In genomic region chr4:125488796-125489637, GRCm38 (mm10) we compare ENCODE assay signal across 10 mouse cellular contexts. TPM values are rescaled to one million over a fixed set of nuclear protein-coding genes. Genes with fewer than 3 reads are reported as not detected.
DNase-seq lines count a peak whose midpoint lies in the region; ATAC-seq and TF ChIP-seq lines count a peak whose summit lies in the region.
"Had no signal": no experiment of that assay in that cellular context is flagged by ENCODE, and none has a peak within 500 bp of the region (broad histone marks: within the 10 kb centered on the region; RNA-seq: fewer than 3 reads in every experiment).

No protein-coding gene starts in this region.

- no peak for ATAC-seq in embryonic facial prominence, embryonic 15.5 days (ENCODE audit: insufficient number of reproducible peaks, low FRiP score, low TSS enrichment, low read depth)
- no peak for ATAC-seq in hindbrain, embryonic 16.5 days
- no peak for ATAC-seq in neural tube, embryonic 15.5 days (ENCODE audit: low FRiP score)

- 5% methylated on average over 26 of the region's 26 CpGs for WGBS in embryonic facial prominence, embryonic 15.5 days
- 2% methylated on average over 26 of the region's 26 CpGs for WGBS in hindbrain, embryonic 16.5 days
- 2% methylated on average over 26 of the region's 26 CpGs for WGBS in neural tube, embryonic 15.5 days
- WGBS in kidney, adult 2 months, result 4% methylated on average over 26 of the region's 26 CpGs

- intact Hi-C loops in left cerebral cortex, adult 2 months (cut with DNase I), result loop anchor here (5.0 to 10.0 kb wide), 3 partner anchors 92 to 453 kb away; no protein-coding TSS in a partner anchor
- intact Hi-C loops in left cerebral cortex, postnatal 4 days (cut with DNase I), result loop anchor here (2.0 kb wide), 1 partner anchor 474 kb away; no protein-coding TSS in a partner anchor
- intact Hi-C loops in left cerebral cortex, postnatal 25 days (cut with DNase I), result loop anchor here (5.0 to 10.0 kb wide), 3 partner anchors 324 to 448 kb away; no protein-coding TSS in a partner anchor

- peaks cover 100% of the 10 kb centered on the region for H3K27me3 ChIP-seq in embryonic facial prominence, embryonic 15.5 days
- H3K27me3 ChIP-seq in hindbrain, embryonic 16.5 days (replicated peaks; ENCODE audit: control insufficient read depth, insufficient read depth, low read length), result peaks cover 23% of the 10 kb centered on the region
- H3K27me3 ChIP-seq in neural tube, embryonic 15.5 days (replicated peaks), result peaks cover 68% of the 10 kb centered on the region
- H3K27me3 ChIP-seq in kidney, adult 2 months (replicated peaks; ENCODE audit: control insufficient read depth, insufficient read depth, low read length), result no peaks in the 10 kb centered on the region; the same call in 1 of the 2 replicates

- H3K27ac ChIP-seq in left cerebral cortex, adult 2 months, result peak overlapping the region; percentile 83
- H3K27ac ChIP-seq in embryonic facial prominence, embryonic 15.5 days (replicated peaks), result no peak overlapping the region
- peak overlapping the region; percentile 87 for H3K27ac ChIP-seq in hindbrain, embryonic 16.5 days (ENCODE audit: low read depth, low read length)
- H3K27ac ChIP-seq in neural tube, embryonic 15.5 days (replicated peaks), result peak overlapping the region; percentile 87
- H3K27ac ChIP-seq in kidney, adult 2 months (ENCODE audit: insufficient read depth, low read depth, low read length), result no peak overlapping the region

- TF ChIP-seq POLR2A in kidney, adult 2 months (IDR thresholded peaks at IDR 0.05; ENCODE audit: low read depth, low read length), result no peak

- H3K9me3 ChIP-seq in embryonic facial prominence, embryonic 15.5 days (replicated peaks), result no peaks in the 10 kb centered on the region
- no peaks in the 10 kb centered on the region for H3K9me3 ChIP-seq in hindbrain, embryonic 16.5 days (ENCODE audit: control insufficient read depth, low read length)
- H3K9me3 ChIP-seq in neural tube, embryonic 15.5 days (replicated peaks), result no peaks in the 10 kb centered on the region

- peak overlapping the region; percentile 55 for H3K4me3 ChIP-seq in left cerebral cortex, adult 2 months
- H3K4me3 ChIP-seq in embryonic facial prominence, embryonic 15.5 days (replicated peaks), result peak overlapping the region; percentile 45; the same call in 1 of the 2 replicates
- peak overlapping the region; percentile 70 for H3K4me3 ChIP-seq in hindbrain, embryonic 16.5 days (ENCODE audit: low read length)
- peak overlapping the region; percentile 48 for H3K4me3 ChIP-seq in neural tube, embryonic 15.5 days (replicated peaks)
- no peak overlapping the region for H3K4me3 ChIP-seq in kidney, adult 2 months (ENCODE audit: insufficient read depth, low read depth, low read length)

- H3K36me3 ChIP-seq in embryonic facial prominence, embryonic 15.5 days, result no peaks in the 10 kb centered on the region
- H3K36me3 ChIP-seq in hindbrain, embryonic 16.5 days (ENCODE audit: control insufficient read depth, insufficient read depth, low read length), result no peaks in the 10 kb centered on the region
- no peaks in the 10 kb centered on the region for H3K36me3 ChIP-seq in neural tube, embryonic 15.5 days
- H3K36me3 ChIP-seq in kidney, adult 2 months (ENCODE audit: control insufficient read depth, insufficient read depth, low read length), result no peaks in the 10 kb centered on the region
- H3K36me3 ChIP-seq: G1E had no signal

- TF ChIP-seq CTCF in left cerebral cortex, adult 2 months (IDR thresholded peaks at IDR 0.05), result no peak
- no peak for TF ChIP-seq CTCF in kidney, adult 2 months (conservative IDR thresholded peaks at IDR 0.05; ENCODE audit: insufficient read depth, insufficient read length, low read depth, low read length)

- no peak overlapping the region; the same call in 1 of the 2 replicates for H3K4me2 ChIP-seq in embryonic facial prominence, embryonic 15.5 days (replicated peaks)
- peak overlapping the region; percentile 81 for H3K4me2 ChIP-seq in hindbrain, embryonic 16.5 days (ENCODE audit: low read length)
- H3K4me2 ChIP-seq in neural tube, embryonic 15.5 days, result peak overlapping the region; percentile 76

- no peak for DNase-seq in left cerebral cortex, adult 2 months (ENCODE audit: extremely low spot score in 1 of 2, low spot score in 2 of 2)
- no peak for DNase-seq in left cerebral cortex, postnatal 4 days
- DNase-seq in layer of hippocampus, adult 11-12 months (ENCODE audit: low spot score), result no peak
- DNase-seq in left cerebral cortex, postnatal 25 days (ENCODE audit: low spot score in 2 of 2), result no peak
- DNase-seq in kidney, adult 2 months, result no peak
- DNase-seq: lung, postnatal 4 days had no signal

- H3K4me1 ChIP-seq in embryonic facial prominence, embryonic 15.5 days, result peaks cover 27% of the 10 kb centered on the region
- peaks cover 54% of the 10 kb centered on the region for H3K4me1 ChIP-seq in hindbrain, embryonic 16.5 days (ENCODE audit: control insufficient read depth, insufficient read depth, low read depth, low read length)
- peaks cover 93% of the 10 kb centered on the region for H3K4me1 ChIP-seq in neural tube, embryonic 15.5 days
- no peaks in the 10 kb centered on the region for H3K4me1 ChIP-seq in kidney, adult 2 months (ENCODE audit: control insufficient read depth, insufficient read depth, low read length)

- H3K9ac ChIP-seq in embryonic facial prominence, embryonic 15.5 days, result no peak overlapping the region
- H3K9ac ChIP-seq in hindbrain, embryonic 16.5 days (ENCODE audit: low read depth, low read length), result peak overlapping the region; percentile 82; the same call in 1 of the 2 replicates
- peak overlapping the region; percentile 73 for H3K9ac ChIP-seq in neural tube, embryonic 15.5 days (replicated peaks)

RNA-seq across cellular contexts. Expression of gene Grik3, which starts 1.5 kb away (rescaled TPM):
- 10 to 100 TPM; 42.3 to 45.8 TPM for total RNA-seq in left cerebral cortex, adult 2 months (2021)
- total RNA-seq in left cerebral cortex, postnatal 4 days (2021), result 10 to 100 TPM; 64.9 to 68.8 TPM
- polyA plus RNA-seq in embryonic facial prominence, embryonic 15.5 days (2015; fragmentation: Nextera tagmentation; extraction: Ambion mirVana), result 0.60 and 0.63 TPM in 2 replicates
- polyA plus RNA-seq in hindbrain, embryonic 16.5 days (2015; fragmentation: Nextera tagmentation; extraction: Ambion mirVana), result 5.2 and 5.5 TPM in 2 replicates
- 4.0 and 4.4 TPM in 2 replicates for polyA plus RNA-seq in neural tube, embryonic 15.5 days (2015; fragmentation: Nextera tagmentation; extraction: Ambion mirVana)
- total RNA-seq in left cerebral cortex, postnatal 25 days (2021), result 10 to 100 TPM; 43.1 to 43.4 TPM
- polyA plus RNA-seq in kidney, adult 2 months (2012; rRNA removed), result 0.09 and 0.12 TPM in 2 replicates
- polyA plus RNA-seq: G1E had no signal

Comparison
In these comparisons a context has a peak if more than half of its experiments do, and no peak if none do; other contexts are left out.
1. H3K27ac ChIP-seq: peak in left cerebral cortex, adult 2 months (single experiment), hindbrain, embryonic 16.5 days (single experiment) and neural tube, embryonic 15.5 days (single experiment); none in embryonic facial prominence, embryonic 15.5 days (single experiment) and kidney, adult 2 months (single experiment).